Mouse (Mus musculus): ENCODE results near the gene Ap1g2.

Gene Ap1g2

GRCm38 (mm10) chr14:55059931-55060330, 46.5 kb downstream of the Ap1g2 start:
- DNase-seq (ENCODE audit: low read depth, low spot score), result no peak

- no peak for DNase-seq (ENCODE audit: low read depth, low spot score)
Observed at GRCm38 (mm10) chr14:55059009-55059408, 47.4 kb downstream of the Ap1g2 start.

- no peak for DNase-seq (ENCODE audit: low read depth, low spot score)
Observed at GRCm38 (mm10) chr14:55055167-55055834, 51.1 kb downstream of the Ap1g2 start.

GRCm38 (mm10) chr14:55054191-55054749, 52.1 kb downstream of the Ap1g2 start:
- no peak for DNase-seq (ENCODE audit: low read depth, low spot score)

- DNase-seq (ENCODE audit: low read depth, low spot score), result no peak
Observed at GRCm38 (mm10) chr14:55053708-55054190, 52.6 kb downstream of the Ap1g2 start.

GRCm38 (mm10) chr14:55053050-55053449, 53.3 kb downstream of the Ap1g2 start:
- no peak for DNase-seq (ENCODE audit: low read depth, low spot score)

- DNase-seq (ENCODE audit: low read depth, low spot score), result no peak
Observed at GRCm38 (mm10) chr14:55052496-55052895, 53.9 kb downstream of the Ap1g2 start.

Measured in ES-CJ7 (cell line).